In genomic region chr11:32781633-32782404, GRCm38 (mm10) we compare ENCODE assay signal across 17 mouse cellular contexts. TPM values are rescaled to one million over a fixed set of nuclear protein-coding genes. Genes with fewer than 3 reads are reported as not detected.
A peak's percentile ranks its signal among the peaks of the same experiment; 100 is the strongest.
DNase-seq lines count a peak whose midpoint lies in the region; ATAC-seq and TF ChIP-seq lines count a peak whose summit lies in the region.
"Had no signal": no experiment of that assay in that cellular context is flagged by ENCODE, and none has a peak within 500 bp of the region (broad histone marks: within the 10 kb centered on the region; RNA-seq: fewer than 3 reads in every experiment).

No protein-coding gene starts in this region.

- H3K27me3 ChIP-seq in hindbrain, embryonic 10.5 days (ENCODE audit: insufficient read depth, poor library complexity, severe bottlenecking): no peaks in the 10 kb centered on the region
- H3K27me3 ChIP-seq in hindbrain, embryonic 11.5 days (ENCODE audit: control insufficient read depth, insufficient read depth, low read length): no peaks in the 10 kb centered on the region
- no peaks in the 10 kb centered on the region for H3K27me3 ChIP-seq in cerebellum, adult 2 months (ENCODE audit: control insufficient read depth, insufficient read depth, low read length)
- H3K27me3 ChIP-seq in hindbrain, embryonic 16.5 days (replicated peaks; ENCODE audit: control insufficient read depth, insufficient read depth, low read length): no peaks in the 10 kb centered on the region
- no peaks in the 10 kb centered on the region for H3K27me3 ChIP-seq in midbrain, postnatal 0 days (ENCODE audit: insufficient read depth, low read length)
- no peaks in the 10 kb centered on the region for H3K27me3 ChIP-seq in liver, embryonic 11.5 days (replicated peaks; ENCODE audit: control insufficient read depth, insufficient read depth, low read length)
- H3K27me3 ChIP-seq: heart, embryonic 15.5 days; liver, embryonic 12.5 days had no signal

- H3K4me3 ChIP-seq in hindbrain, embryonic 10.5 days: no peak overlapping the region
- no peak overlapping the region for H3K4me3 ChIP-seq in hindbrain, embryonic 11.5 days (ENCODE audit: low read depth, low read length)
- no peak overlapping the region for H3K4me3 ChIP-seq in cerebellum, adult 2 months (replicated peaks; ENCODE audit: insufficient read depth, low read depth, low read length)
- no peak overlapping the region for H3K4me3 ChIP-seq in hindbrain, embryonic 16.5 days (ENCODE audit: low read length)
- H3K4me3 ChIP-seq in midbrain, postnatal 0 days (ENCODE audit: low read depth, low read length): no peak overlapping the region
- H3K4me3 ChIP-seq in liver, embryonic 11.5 days (ENCODE audit: low read depth, low read length): no peak overlapping the region
- H3K4me3 ChIP-seq: heart, embryonic 15.5 days; liver, embryonic 12.5 days had no signal

- peak overlapping the region; percentile 9; the same call in 1 of the 2 replicates for H3K27ac ChIP-seq in hindbrain, embryonic 10.5 days
- no peak overlapping the region for H3K27ac ChIP-seq in hindbrain, embryonic 11.5 days (ENCODE audit: low read depth, low read length)
- peak overlapping the region; percentile 25; the same call in 1 of the 2 replicates for H3K27ac ChIP-seq in cerebellum, adult 2 months (ENCODE audit: insufficient read depth, low read length)
- H3K27ac ChIP-seq in hindbrain, embryonic 16.5 days (ENCODE audit: low read depth, low read length): peak overlapping the region; percentile 77; the same call in 1 of the 2 replicates
- H3K27ac ChIP-seq in midbrain, postnatal 0 days (ENCODE audit: low read depth, low read length): 0 out of 2 replicates have a peak overlapping the region, but pooled peaks have one; percentile 26
- H3K27ac ChIP-seq in liver, embryonic 11.5 days (ENCODE audit: low read depth, low read length): no peak overlapping the region
- H3K27ac ChIP-seq: heart, embryonic 15.5 days; liver, embryonic 12.5 days had no signal

- no peak overlapping the region for H3K4me2 ChIP-seq in hindbrain, embryonic 11.5 days (replicated peaks; ENCODE audit: low read depth, low read length)
- H3K4me2 ChIP-seq in hindbrain, embryonic 16.5 days (ENCODE audit: low read length): no peak overlapping the region
- H3K4me2 ChIP-seq in midbrain, postnatal 0 days (ENCODE audit: low read depth, low read length, poor library complexity, severe bottlenecking): no peak overlapping the region
- H3K4me2 ChIP-seq in liver, embryonic 11.5 days: no peak overlapping the region
- H3K4me2 ChIP-seq: heart, embryonic 15.5 days; liver, embryonic 12.5 days had no signal

- H3K4me1 ChIP-seq in hindbrain, embryonic 10.5 days (replicated peaks): peaks cover 12% of the 10 kb centered on the region; the same call in 1 of the 2 replicates
- no peaks in the 10 kb centered on the region for H3K4me1 ChIP-seq in hindbrain, embryonic 11.5 days (replicated peaks; ENCODE audit: control insufficient read depth, insufficient read depth, low read length)
- H3K4me1 ChIP-seq in cerebellum, adult 2 months (ENCODE audit: control insufficient read depth, insufficient read depth, low read length): no peaks in the 10 kb centered on the region; the same call in 1 of the 2 replicates
- H3K4me1 ChIP-seq in hindbrain, embryonic 16.5 days (ENCODE audit: control insufficient read depth, insufficient read depth, low read depth, low read length): no peaks in the 10 kb centered on the region
- H3K4me1 ChIP-seq in midbrain, postnatal 0 days (ENCODE audit: insufficient read depth, low read length): no peaks in the 10 kb centered on the region
- H3K4me1 ChIP-seq in liver, embryonic 11.5 days (replicated peaks; ENCODE audit: control insufficient read depth, insufficient read depth, low read length): no peaks in the 10 kb centered on the region; the same call in 1 of the 2 replicates
- H3K4me1 ChIP-seq: liver, embryonic 12.5 days had no signal

- H3K9me3 ChIP-seq in hindbrain, embryonic 10.5 days: no peaks in the 10 kb centered on the region
- H3K9me3 ChIP-seq in hindbrain, embryonic 11.5 days (ENCODE audit: control insufficient read depth, low read length): no peaks in the 10 kb centered on the region
- H3K9me3 ChIP-seq in hindbrain, embryonic 16.5 days (ENCODE audit: control insufficient read depth, low read length): no peaks in the 10 kb centered on the region
- H3K9me3 ChIP-seq in midbrain, postnatal 0 days (ENCODE audit: low read length): no peaks in the 10 kb centered on the region
- no peaks in the 10 kb centered on the region for H3K9me3 ChIP-seq in liver, embryonic 11.5 days (ENCODE audit: control insufficient read depth, low read length)
- H3K9me3 ChIP-seq: heart, embryonic 15.5 days; liver, embryonic 12.5 days had no signal

- no peaks in the 10 kb centered on the region for H3K36me3 ChIP-seq in hindbrain, embryonic 10.5 days
- H3K36me3 ChIP-seq in hindbrain, embryonic 11.5 days (ENCODE audit: control insufficient read depth, insufficient read depth, low read length): no peaks in the 10 kb centered on the region
- no peaks in the 10 kb centered on the region for H3K36me3 ChIP-seq in hindbrain, embryonic 16.5 days (ENCODE audit: control insufficient read depth, insufficient read depth, low read length)
- no peaks in the 10 kb centered on the region for H3K36me3 ChIP-seq in midbrain, postnatal 0 days (ENCODE audit: insufficient read depth, low read length)
- no peaks in the 10 kb centered on the region for H3K36me3 ChIP-seq in liver, embryonic 11.5 days (ENCODE audit: control insufficient read depth, insufficient read depth, low read length)
- H3K36me3 ChIP-seq: heart, embryonic 15.5 days; liver, embryonic 12.5 days had no signal

- 56% methylated on average over 2 of the region's 2 CpGs for WGBS in hindbrain, embryonic 10.5 days
- 64% methylated on average over 2 of the region's 2 CpGs for WGBS in hindbrain, embryonic 11.5 days
- 12% methylated on average over 2 of the region's 2 CpGs for WGBS in cerebellum, adult 2 months
- 36% methylated on average over 2 of the region's 2 CpGs for WGBS in hindbrain, embryonic 16.5 days
- 59% methylated on average over 2 of the region's 2 CpGs for WGBS in midbrain, postnatal 0 days
- WGBS in liver, embryonic 11.5 days: 50% methylated on average over 2 of the region's 2 CpGs

- no peak for TF ChIP-seq CTCF in cerebellum, adult 2 months (IDR thresholded peaks at IDR 0.05; ENCODE audit: borderline replicate concordance, insufficient read depth, low read depth, low read length)
- no peak for TF ChIP-seq CTCF in midbrain, postnatal 0 days (IDR thresholded peaks at IDR 0.05)

- ATAC-seq in hindbrain, embryonic 11.5 days (ENCODE audit: low FRiP score): no peak
- peak; percentile 93 for ATAC-seq in hindbrain, embryonic 16.5 days
- ATAC-seq in midbrain, postnatal 0 days (ENCODE audit: low FRiP score): peak; percentile 82
- no peak for ATAC-seq in megakaryocyte-erythroid progenitor cell, adult 5-6 weeks (replicated peaks; ENCODE audit: low FRiP score, low TSS enrichment, poor library complexity, severe bottlenecking)
- no peak for ATAC-seq in liver, embryonic 11.5 days (replicated peaks; ENCODE audit: low FRiP score)
- no peak for ATAC-seq in megakaryocyte, adult 5-6 weeks (ENCODE audit: poor library complexity, severe bottlenecking)
- ATAC-seq: intestine, embryonic 16.5 days; liver, embryonic 12.5 days had no signal

- TF ChIP-seq POLR2A in cerebellum, adult 2 months (IDR thresholded peaks at IDR 0.05; ENCODE audit: borderline replicate concordance, insufficient read depth, low read length): no peak

- no peak for DNase-seq in hindbrain, embryonic 10.5 days (ENCODE audit: low spot score)
- DNase-seq in hindbrain, embryonic 11.5 days (ENCODE audit: low spot score): no peak
- DNase-seq in cerebellum, adult 2 months: peak; percentile 31 to 53
- peak; percentile 89 for DNase-seq in midbrain, postnatal 0 days (ENCODE audit: low spot score)
- DNase-seq in liver, embryonic 11.5 days (ENCODE audit: low spot score): no peak
- DNase-seq: adrenal gland, postnatal 36 days; spleen, adult 18-20 months; thymus, postnatal 25 days had no signal

- no peak overlapping the region for H3K9ac ChIP-seq in hindbrain, embryonic 11.5 days (ENCODE audit: low read depth, low read length)
- H3K9ac ChIP-seq in hindbrain, embryonic 16.5 days (ENCODE audit: low read depth, low read length): no peak overlapping the region
- H3K9ac ChIP-seq in midbrain, postnatal 0 days (replicated peaks; ENCODE audit: low read length, poor library complexity, severe bottlenecking): no peak overlapping the region
- H3K9ac ChIP-seq in liver, embryonic 11.5 days (ENCODE audit: low read depth, low read length): no peak overlapping the region
- H3K9ac ChIP-seq: heart, embryonic 15.5 days; liver, embryonic 12.5 days had no signal

RNA-seq across cellular contexts. Expression of gene Smim23, which starts 42.6 kb away (rescaled TPM):
- polyA plus RNA-seq in hindbrain, embryonic 10.5 days (2016; fragmentation: Nextera tagmentation; extraction: Ambion mirVana): not detected in 2 replicates
- not detected in 2 replicates for polyA plus RNA-seq in hindbrain, embryonic 11.5 days (2014; fragmentation: Nextera tagmentation; extraction: Ambion mirVana)
- polyA plus RNA-seq in cerebellum, adult 2 months (2012; rRNA removed): not detected in 2 replicates
- not detected in 2 replicates for polyA plus RNA-seq in hindbrain, embryonic 16.5 days (2015; fragmentation: Nextera tagmentation; extraction: Ambion mirVana)
- total RNA-seq in midbrain, postnatal 0 days (2014; rRNA removed): not detected in 2 replicates
- polyA plus RNA-seq in midbrain, postnatal 0 days (2015; fragmentation: Nextera tagmentation; extraction: Ambion mirVana): not detected in 2 replicates
- not detected in 2 replicates for total RNA-seq in megakaryocyte-erythroid progenitor cell, adult 5-6 weeks (2014; fragmentation: Nextera tagmentation)
- not detected in 2 replicates for total RNA-seq in megakaryocyte-erythroid progenitor cell, adult 5-6 weeks (2017)
- polyA plus RNA-seq in liver, embryonic 11.5 days (2014; fragmentation: Nextera tagmentation; extraction: Ambion mirVana): not detected in 2 replicates
- not detected in 2 replicates for total RNA-seq in megakaryocyte, adult 5-6 weeks (2015)
- total RNA-seq in megakaryocyte, adult 5-6 weeks (2017): not detected in 2 replicates
- total RNA-seq: adrenal gland, postnatal 36 days; gastrocnemius, postnatal 25 days; layer of hippocampus, adult 18-20 months; neutrophil, adult 5-6 weeks had no signal
- polyA plus RNA-seq: heart, embryonic 15.5 days; intestine, embryonic 16.5 days; liver, embryonic 12.5 days had no signal

Comparison
In these comparisons a context has a peak if more than half of its experiments do, and no peak if none do; other contexts are left out.
1. H3K27ac ChIP-seq: peak in hindbrain, embryonic 10.5 days (single experiment), cerebellum, adult 2 months (single experiment), hindbrain, embryonic 16.5 days (single experiment) and midbrain, postnatal 0 days (single experiment); none in hindbrain, embryonic 11.5 days (single experiment) and liver, embryonic 11.5 days (single experiment).
2. ATAC-seq: peak in hindbrain, embryonic 16.5 days (single experiment) and midbrain, postnatal 0 days (single experiment); none in hindbrain, embryonic 11.5 days (single experiment), megakaryocyte-erythroid progenitor cell, adult 5-6 weeks (single experiment), liver, embryonic 11.5 days (single experiment) and megakaryocyte, adult 5-6 weeks (single experiment).
3. DNase-seq: peak in cerebellum, adult 2 months (2 of 2) and midbrain, postnatal 0 days (single experiment); none in hindbrain, embryonic 10.5 days (single experiment), hindbrain, embryonic 11.5 days (single experiment) and liver, embryonic 11.5 days (single experiment).